Mouse (Mus musculus) intestine, embryonic 15.5 days (tissue): ENCODE results near the gene Hmga1. TPM values are rescaled to one million over a fixed set of nuclear protein-coding genes. Genes with fewer than 3 reads are reported as not detected.

Experiments
- ATAC-seq: fragments of 200-750 bp; cut with Nextera tagmentation; 2 replicates; pipeline ENCODE4 v1.8.0; 2017; ENCODE audit warnings: moderate TSS enrichment, moderate library complexity
- H3K27ac ChIP-seq: fragments of 300-500 bp; sonication (generic); 2 replicates; pipeline ENCODE4 v1.5.1; 2015; ENCODE audit warnings: mild to moderate bottlenecking, inconsistent platforms
- H3K27me3 ChIP-seq: fragments of 300-500 bp; sonication (generic); replicated peaks from 2 replicates; pipeline ENCODE4 v1.6.1; 2015; ENCODE audit warnings: inconsistent platforms
- H3K36me3 ChIP-seq: fragments of 300-500 bp; sonication (generic); 2 replicates; pipeline ENCODE4 v1.6.1; 2015; ENCODE audit warnings: inconsistent platforms
- H3K4me1 ChIP-seq: fragments of 300-500 bp; sonication (generic); replicated peaks from 2 replicates; pipeline ENCODE4 v1.6.1; 2015; ENCODE audit warnings: inconsistent platforms
- H3K4me2 ChIP-seq: fragments of 300-500 bp; sonication (generic); replicated peaks from 2 replicates; pipeline ENCODE4 v1.6.1; 2015; ENCODE audit warnings: mild to moderate bottlenecking, inconsistent platforms
- H3K4me3 ChIP-seq: fragments of 300-500 bp; sonication (generic); replicated peaks from 2 replicates; pipeline ENCODE4 v1.5.1; 2015; ENCODE audit warnings: inconsistent platforms
- H3K9ac ChIP-seq: fragments of 300-500 bp; sonication (generic); 2 replicates; pipeline ENCODE4 v1.6.1; 2015; ENCODE audit warnings: inconsistent platforms
- H3K9me3 ChIP-seq: fragments of 300-500 bp; sonication (generic); 2 replicates; pipeline ENCODE4 v1.6.1; 2016; ENCODE audit warnings: inconsistent platforms
- WGBS: fragments of 180-500 bp; shearing (Covaris S2); methylation state at CpG from one replicate; pipeline ENCODE4 v1.1.7; 2015; 5-methylcytosine and 5-hydroxymethylcytosine counted together
- polyA plus RNA-seq: library from polyadenylated mRNA; unstranded; fragments of >200 nt; fragmentation: Nextera tagmentation; extraction: Ambion mirVana; gene quantifications from 2 replicates; pipeline ENCODE4 v1.2.1, GENCODE M21; 2015

Hmga1 gene
- polyA plus RNA-seq, 1 experiment from 2014 or later = 298 TPM

DNA sequence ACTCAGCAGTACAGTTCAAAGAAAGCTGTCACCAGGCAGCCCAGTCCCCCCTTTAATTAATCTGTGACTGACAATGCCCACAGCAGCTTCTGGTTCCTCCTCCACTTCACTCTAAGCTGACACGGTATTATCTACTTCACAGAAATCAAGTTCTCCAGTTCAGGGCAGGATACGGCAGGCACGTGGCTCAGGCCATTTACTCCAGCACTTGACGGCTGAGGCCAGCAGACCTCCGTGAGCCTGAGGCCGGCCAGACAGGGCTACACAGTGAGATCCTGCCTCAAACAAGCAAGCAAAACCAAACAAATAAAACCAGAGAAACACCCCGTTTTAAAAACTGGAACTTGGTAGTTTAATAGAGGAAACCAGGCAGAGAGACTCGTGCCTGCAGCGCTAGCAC lies 30.4 kb downstream of the Hmga1 start:
- Histone ChIP-seq H3K9me3 (no peaks in the 10 kb centered on the region), H3K4me3 (no peak overlapping the region), H3K27ac (no peak overlapping the region), H3K36me3 (peaks cover 22% of the 10 kb centered on the region), H3K9ac (no peak overlapping the region), H3K4me1 (no peaks in the 10 kb centered on the region), H3K4me2 (no peak overlapping the region), H3K27me3 (no peaks in the 10 kb centered on the region)
- ATAC-seq = no peak
- WGBS = 63% methylated on average over 9 of the region's 9 CpGs

DNA sequence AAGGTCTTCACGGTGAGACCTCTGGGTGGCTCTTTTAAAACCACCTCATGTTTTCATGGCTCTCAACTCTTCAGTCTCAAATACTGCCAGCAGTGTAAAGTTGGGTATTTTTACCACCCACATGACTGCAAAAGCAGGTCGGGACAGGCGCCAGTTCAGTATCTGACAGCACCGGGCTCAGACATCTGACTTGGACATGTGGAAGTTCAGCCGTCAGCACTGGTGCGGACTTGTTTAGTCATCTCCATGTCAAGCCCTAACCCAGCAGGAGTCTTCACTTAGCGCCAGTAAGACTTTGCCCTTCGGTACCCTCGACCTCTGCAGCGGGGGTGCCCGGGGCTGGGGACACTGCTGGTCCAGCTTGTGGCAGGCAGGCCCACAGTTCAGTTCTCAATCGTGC lies 31.0 kb downstream of the Hmga1 start:
- 85% methylated on average over 12 of the region's 12 CpGs for WGBS
- H3K36me3 ChIP-seq = peaks cover 19% of the 10 kb centered on the region
- H3K27me3 ChIP-seq = no peaks in the 10 kb centered on the region
- H3K4me3 ChIP-seq = no peak overlapping the region
- no peak overlapping the region for H3K4me2 ChIP-seq
- no peak for ATAC-seq
- no peak overlapping the region for H3K27ac ChIP-seq
- H3K4me1 ChIP-seq = no peaks in the 10 kb centered on the region
- no peak overlapping the region for H3K9ac ChIP-seq
- H3K9me3 ChIP-seq = no peaks in the 10 kb centered on the region

GRCm38 (mm10) chr17:27588231-27588630 lies 31.9 kb downstream of the Hmga1 start:
- no peaks in the 10 kb centered on the region for H3K4me1 ChIP-seq
- H3K9ac ChIP-seq = no peak overlapping the region
- peaks cover 15% of the 10 kb centered on the region for H3K36me3 ChIP-seq
- 0 out of 2 replicates have a peak overlapping the region, but pooled peaks have one; percentile 13 for H3K27ac ChIP-seq
- no peak for ATAC-seq
- 84% methylated on average over 8 of the region's 8 CpGs for WGBS
- no peak overlapping the region for H3K4me3 ChIP-seq
- no peaks in the 10 kb centered on the region for H3K9me3 ChIP-seq
- no peak overlapping the region for H3K4me2 ChIP-seq
- no peaks in the 10 kb centered on the region for H3K27me3 ChIP-seq

DNA sequence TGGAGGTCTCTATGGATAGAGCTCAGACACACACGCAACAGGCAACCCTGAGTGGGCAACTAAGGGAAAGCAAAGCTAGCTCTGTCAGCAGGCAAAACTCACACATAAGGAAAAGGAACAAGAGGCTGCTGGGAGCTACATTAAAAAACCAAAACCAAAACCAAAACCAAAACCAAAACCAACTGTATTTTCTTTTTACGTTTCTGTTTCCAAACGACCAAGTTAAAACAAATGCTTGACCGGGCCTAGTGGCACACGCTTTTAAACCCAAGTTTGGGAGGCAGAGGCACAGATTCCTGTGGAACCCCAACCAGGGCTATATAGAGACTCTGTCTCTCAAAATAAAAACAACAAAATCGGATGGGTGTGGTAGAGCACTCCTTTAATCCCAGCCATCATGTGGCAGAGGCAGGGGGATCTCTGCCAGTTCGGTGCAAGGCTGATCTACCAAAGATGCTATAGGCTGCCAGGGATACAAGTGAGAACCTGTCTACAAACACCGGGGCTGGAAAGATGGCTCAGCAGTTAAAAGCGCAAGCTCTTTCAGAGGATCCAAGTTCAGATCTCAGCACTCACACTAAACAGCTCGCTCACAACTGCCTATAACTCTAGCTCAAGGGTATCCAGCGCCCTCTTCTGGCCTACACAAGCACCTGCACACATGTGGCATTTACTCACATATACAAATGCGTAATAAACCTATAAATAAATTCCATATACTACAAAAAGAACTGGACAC lies 35.7 kb downstream of the Hmga1 start:
- H3K4me1 ChIP-seq = no peaks in the 10 kb centered on the region
- WGBS = 87% methylated on average over 12 of the region's 12 CpGs
- H3K4me2 ChIP-seq = no peak overlapping the region
- H3K27ac ChIP-seq = no peak overlapping the region
- H3K27me3 ChIP-seq = no peaks in the 10 kb centered on the region
- H3K9me3 ChIP-seq = no peaks in the 10 kb centered on the region
- peaks cover 33% of the 10 kb centered on the region for H3K36me3 ChIP-seq
- H3K4me3 ChIP-seq = no peak overlapping the region
- ATAC-seq = no peak
- H3K9ac ChIP-seq = no peak overlapping the region

- Histone ChIP-seq H3K4me2 (no peak overlapping the region), H3K27ac (no peak overlapping the region), H3K4me3 (no peak overlapping the region), H3K4me1 (no peaks in the 10 kb centered on the region), H3K27me3 (no peaks in the 10 kb centered on the region), H3K9ac (no peak overlapping the region), H3K9me3 (no peaks in the 10 kb centered on the region), H3K36me3 (peaks cover 33% of the 10 kb centered on the region)
- WGBS = 95% methylated on average over 7 of the region's 7 CpGs
- ATAC-seq = no peak
Measured at GRCm38 (mm10) chr17:27592565-27592910, 36.2 kb downstream of the Hmga1 start.

DNA sequence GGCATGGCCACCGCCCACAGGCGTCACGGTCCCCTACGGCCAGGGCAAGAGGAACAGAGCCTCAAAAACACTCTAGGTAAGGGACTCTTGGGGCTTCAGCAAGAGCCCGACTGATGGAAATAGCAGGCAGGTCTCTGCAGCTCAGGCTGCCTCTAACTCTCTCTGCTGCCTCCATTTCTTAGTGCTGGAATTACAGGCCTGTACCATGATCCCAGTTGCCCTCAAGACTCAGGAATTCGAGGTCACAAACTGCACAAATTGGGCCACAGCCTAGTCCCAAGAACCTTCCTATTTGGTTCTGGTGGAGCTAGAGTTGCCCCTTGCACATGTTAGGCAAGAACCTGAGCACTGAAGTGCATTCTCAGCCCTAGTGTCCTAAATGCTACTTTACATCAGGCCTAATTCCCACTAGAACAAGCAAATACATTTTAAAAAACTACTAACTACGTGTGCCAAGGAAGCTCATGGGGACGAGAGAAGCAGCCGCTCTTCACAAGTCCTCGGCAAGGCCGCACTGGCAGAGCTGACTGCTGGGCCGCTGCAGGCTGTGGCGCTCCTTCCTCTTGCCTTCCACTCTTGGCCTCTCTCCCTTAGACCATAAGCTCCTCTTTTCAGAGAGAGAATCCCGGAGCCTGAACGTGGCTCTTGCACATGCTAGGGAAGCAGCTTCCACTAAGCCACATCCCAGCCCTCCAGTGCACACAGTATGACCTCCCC lies 39.5 kb downstream of the Hmga1 start:
- Histone ChIP-seq H3K4me2 (no peak overlapping the region), H3K9me3 (no peaks in the 10 kb centered on the region), H3K36me3 (peaks cover 33% of the 10 kb centered on the region), H3K27me3 (no peaks in the 10 kb centered on the region), H3K4me3 (no peak overlapping the region), H3K9ac (no peak overlapping the region), H3K27ac (no peak overlapping the region), H3K4me1 (peaks cover 4% of the 10 kb centered on the region; the same call in 1 of the 2 replicates)
- ATAC-seq = no peak
- 85% methylated on average over 15 of the region's 15 CpGs for WGBS

DNA sequence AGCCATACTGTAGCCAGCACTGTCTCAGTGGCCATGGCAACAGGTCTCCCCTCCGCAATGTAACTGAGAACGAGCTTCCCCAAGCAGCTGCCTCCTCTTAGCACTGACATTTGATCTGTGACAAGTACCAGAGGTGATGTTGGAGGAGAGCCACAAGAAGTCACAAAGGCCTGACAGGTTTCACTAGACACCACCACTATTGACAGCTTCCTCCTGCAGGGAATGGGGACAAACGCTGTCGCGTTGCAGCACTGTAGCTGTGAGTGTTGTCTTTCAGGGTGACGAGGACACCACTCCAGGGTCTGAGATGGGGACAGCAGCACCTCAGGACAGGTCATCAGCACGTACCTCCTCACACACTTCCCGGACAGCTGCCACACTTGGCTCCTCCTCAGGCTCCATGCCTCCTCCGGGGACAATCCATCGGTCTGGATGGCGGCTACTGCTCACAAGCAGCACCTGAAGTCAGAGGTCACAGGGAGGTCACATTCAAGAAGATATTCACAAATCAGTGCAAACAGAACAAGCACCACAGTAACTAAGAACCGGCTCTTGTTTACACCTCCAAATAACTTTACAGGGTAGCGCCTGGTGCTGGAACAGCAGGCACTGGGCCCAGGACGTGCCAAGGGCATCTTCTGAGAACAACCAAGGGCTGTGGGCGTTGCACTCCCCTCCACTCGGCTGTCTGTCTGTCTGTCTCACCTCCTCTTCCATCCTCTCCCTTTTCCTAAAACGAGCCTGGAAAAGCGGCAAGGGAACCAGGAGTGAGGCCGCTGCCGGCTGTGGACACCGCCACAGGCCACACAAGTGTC lies 40.3 kb downstream of the Hmga1 start:
- no peaks in the 10 kb centered on the region for H3K9me3 ChIP-seq
- H3K36me3 ChIP-seq = peaks cover 33% of the 10 kb centered on the region
- H3K9ac ChIP-seq = no peak overlapping the region
- H3K4me3 ChIP-seq = no peak overlapping the region
- H3K4me1 ChIP-seq = peaks cover 10% of the 10 kb centered on the region; the same call in 1 of the 2 replicates
- 59% methylated on average over 21 of the region's 21 CpGs for WGBS
- no peak overlapping the region for H3K27ac ChIP-seq
- H3K4me2 ChIP-seq = no peak overlapping the region
- no peak for ATAC-seq
- H3K27me3 ChIP-seq = no peaks in the 10 kb centered on the region

GRCm38 (mm10) chr17:27600286-27600685 lies 44.0 kb downstream of the Hmga1 start:
- H3K27me3 ChIP-seq = no peaks in the 10 kb centered on the region
- H3K9ac ChIP-seq = no peak overlapping the region
- peaks cover 14% of the 10 kb centered on the region for H3K36me3 ChIP-seq
- H3K4me3 ChIP-seq = no peak overlapping the region
- H3K4me1 ChIP-seq = peaks cover 19% of the 10 kb centered on the region
- H3K4me2 ChIP-seq = no peak overlapping the region
- no peak for ATAC-seq
- H3K27ac ChIP-seq = no peak overlapping the region
- WGBS = 83% methylated on average over 3 of the region's 3 CpGs
- no peaks in the 10 kb centered on the region for H3K9me3 ChIP-seq

- H3K27ac ChIP-seq = no peak overlapping the region
- WGBS = 74% methylated on average over 5 of the region's 5 CpGs
- H3K4me2 ChIP-seq = no peak overlapping the region
- H3K4me3 ChIP-seq = no peak overlapping the region
- no peak overlapping the region for H3K9ac ChIP-seq
- peaks cover 9% of the 10 kb centered on the region for H3K36me3 ChIP-seq
- H3K27me3 ChIP-seq = no peaks in the 10 kb centered on the region
- peaks cover 19% of the 10 kb centered on the region for H3K4me1 ChIP-seq
- no peak for ATAC-seq
- no peaks in the 10 kb centered on the region for H3K9me3 ChIP-seq
Measured at GRCm38 (mm10) chr17:27600869-27601268, 44.6 kb downstream of the Hmga1 start.

GRCm38 (mm10) chr17:27603036-27603435 lies 46.7 kb downstream of the Hmga1 start:
- no peak for ATAC-seq
- WGBS = 84% methylated on average over 2 of the region's 2 CpGs
- Histone ChIP-seq H3K9ac (no peak overlapping the region), H3K36me3 (0 out of 2 replicates have a peak, but pooled peaks cover under 1% of the 10 kb centered on the region), H3K9me3 (no peaks in the 10 kb centered on the region), H3K4me3 (no peak overlapping the region), H3K27me3 (no peaks in the 10 kb centered on the region), H3K4me2 (no peak overlapping the region), H3K4me1 (peaks cover 19% of the 10 kb centered on the region), H3K27ac (no peak overlapping the region)

DNA sequence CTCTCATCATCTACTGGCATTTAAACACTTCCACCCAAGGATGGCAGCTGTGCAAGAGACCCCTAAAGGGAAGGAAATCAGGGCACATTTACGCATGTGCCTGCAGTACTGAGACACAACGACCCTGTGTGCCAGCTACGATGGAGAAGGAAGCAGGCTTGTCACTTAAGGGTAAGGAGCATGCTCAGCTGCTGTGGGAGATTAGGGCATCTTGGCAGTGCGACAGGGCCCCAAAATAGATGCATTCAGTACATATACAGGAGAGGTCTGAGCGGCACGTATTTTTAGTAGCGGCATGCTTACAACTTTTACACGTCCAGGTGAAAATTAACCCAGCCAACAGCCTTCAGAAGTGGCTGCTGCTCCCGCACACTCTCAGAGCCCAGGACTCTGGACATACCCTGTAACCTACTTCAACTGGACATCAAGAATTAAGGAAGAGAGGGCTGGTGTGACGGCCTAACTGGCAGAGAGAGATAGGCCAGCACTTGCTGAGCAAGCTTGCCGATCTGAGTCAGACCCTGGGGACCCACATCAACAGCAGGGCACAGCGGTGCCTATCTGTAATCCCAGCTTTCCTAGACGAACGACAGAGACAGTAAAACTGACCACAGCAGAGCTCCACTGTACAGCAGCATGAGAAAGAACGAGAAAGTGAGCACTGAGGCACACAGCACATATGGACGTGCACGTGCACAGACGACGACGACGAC lies 47.4 kb downstream of the Hmga1 start:
- no peak overlapping the region for H3K9ac ChIP-seq
- no peaks in the 10 kb centered on the region for H3K9me3 ChIP-seq
- WGBS = 78% methylated on average over 21 of the region's 21 CpGs
- ATAC-seq = no peak
- no peak overlapping the region for H3K4me2 ChIP-seq
- peaks cover 19% of the 10 kb centered on the region for H3K4me1 ChIP-seq
- no peak overlapping the region for H3K4me3 ChIP-seq
- H3K27ac ChIP-seq = no peak overlapping the region
- H3K36me3 ChIP-seq = 0 out of 2 replicates have a peak, but pooled peaks cover 4% of the 10 kb centered on the region
- H3K27me3 ChIP-seq = no peaks in the 10 kb centered on the region

DNA sequence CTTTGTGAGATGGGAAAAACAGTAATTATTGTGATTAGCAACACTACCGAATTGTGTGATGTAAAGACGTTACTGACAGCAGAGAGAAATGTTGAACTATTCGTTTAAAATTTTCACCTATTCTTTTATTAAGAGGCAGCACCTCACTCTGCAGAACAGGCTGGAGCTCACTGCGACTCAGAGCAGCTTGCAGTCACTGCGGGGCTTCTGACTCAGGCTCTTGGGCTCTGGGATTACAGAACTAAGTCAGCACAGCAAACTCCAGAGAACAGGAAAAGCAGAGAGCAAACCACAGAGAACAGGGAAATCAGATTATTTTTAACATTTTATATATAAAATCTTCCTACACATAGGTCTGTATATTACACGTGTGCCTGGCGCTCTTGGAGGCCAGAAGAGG lies 53.3 kb downstream of the Hmga1 start:
- Histone ChIP-seq H3K27ac (no peak overlapping the region), H3K4me1 (peaks cover 21% of the 10 kb centered on the region), H3K27me3 (no peaks in the 10 kb centered on the region), H3K9ac (no peak overlapping the region), H3K4me2 (no peak overlapping the region), H3K36me3 (0 out of 2 replicates have a peak, but pooled peaks cover 4% of the 10 kb centered on the region), H3K9me3 (no peaks in the 10 kb centered on the region), H3K4me3 (no peak overlapping the region)
- ATAC-seq = no peak
- 84% methylated on average over 7 of the region's 7 CpGs for WGBS
